Mouse (Mus musculus): Measurements from ENCODE around the gene Des. TPM values are rescaled to one million over a fixed set of nuclear protein-coding genes. Genes with fewer than 3 reads are reported as not detected.

Des gene
- polyA plus RNA-seq, 1 experiment from 2014 or later = 2.3 TPM

GRCm38 (mm10) chr1:75379196-75379595 is 19.1 kb downstream of the Des start:
- WGBS = 65% methylated on average over 2 of the region's 2 CpGs
- Histone ChIP-seq H3K4me1 (peaks cover 40% of the 10 kb centered on the region), H3K9ac (no peak overlapping the region), H3K4me3 (no peak overlapping the region), H3K9me3 (replicated peaks) (no peaks in the 10 kb centered on the region), H3K27ac (no peak overlapping the region), H3K27me3 (peaks cover 45% of the 10 kb centered on the region), H3K36me3 (no peaks in the 10 kb centered on the region), H3K4me2 (replicated peaks) (no peak overlapping the region)
- ATAC-seq (ENCODE audit: low FRiP score) = no peak

- no peak for ATAC-seq (ENCODE audit: low FRiP score)
- Histone ChIP-seq H3K27me3 (peaks cover 45% of the 10 kb centered on the region), H3K4me1 (peaks cover 42% of the 10 kb centered on the region), H3K4me3 (no peak overlapping the region), H3K36me3 (no peaks in the 10 kb centered on the region), H3K9ac (no peak overlapping the region), H3K27ac (no peak overlapping the region), H3K9me3 (replicated peaks) (no peaks in the 10 kb centered on the region), H3K4me2 (replicated peaks) (no peak overlapping the region)
- 56% methylated on average over 8 of the region's 8 CpGs for WGBS
These were observed 19.8 kb downstream of the Des start for GRCm38 (mm10) chr1:75379931-75380330.

GRCm38 (mm10) chr1:75380951-75381350 is 20.8 kb downstream of the Des start:
- WGBS = 42% methylated on average over 2 of the region's 2 CpGs
- Histone ChIP-seq H3K36me3 (no peaks in the 10 kb centered on the region), H3K4me3 (no peak overlapping the region), H3K4me1 (peaks cover 44% of the 10 kb centered on the region), H3K9me3 (replicated peaks) (no peaks in the 10 kb centered on the region), H3K27ac (no peak overlapping the region; the same call in 1 of the 2 replicates), H3K4me2 (replicated peaks) (peak overlapping the region; percentile 99; the same call in 1 of the 2 replicates), H3K27me3 (peaks cover 40% of the 10 kb centered on the region), H3K9ac (no peak overlapping the region)
- ATAC-seq (ENCODE audit: low FRiP score) = no peak

GRCm38 (mm10) chr1:75381482-75382355 is 21.6 kb downstream of the Des start:
- Histone ChIP-seq H3K4me1 (peaks cover 49% of the 10 kb centered on the region), H3K4me3 (peak overlapping the region; percentile 81), H3K9ac (peak overlapping the region; percentile 92), H3K9me3 (replicated peaks) (no peaks in the 10 kb centered on the region), H3K4me2 (replicated peaks) (peak overlapping the region; percentile 99), H3K36me3 (no peaks in the 10 kb centered on the region), H3K27ac (peak overlapping the region; percentile 86), H3K27me3 (peaks cover 42% of the 10 kb centered on the region)
- 2% methylated on average over 43 of the region's 60 CpGs for WGBS
- peak; percentile 43 for ATAC-seq (ENCODE audit: low FRiP score)

GRCm38 (mm10) chr1:75382356-75383071 is 22.4 kb downstream of the Des start:
- Histone ChIP-seq H3K27ac (peak overlapping the region; percentile 86), H3K4me2 (replicated peaks) (peak overlapping the region; percentile 99), H3K36me3 (no peaks in the 10 kb centered on the region), H3K4me3 (peak overlapping the region; percentile 81), H3K4me1 (peaks cover 57% of the 10 kb centered on the region), H3K27me3 (peaks cover 47% of the 10 kb centered on the region), H3K9me3 (replicated peaks) (no peaks in the 10 kb centered on the region), H3K9ac (peak overlapping the region; percentile 92)
- under 1% methylated on average over 28 of the region's 28 CpGs for WGBS
- peak; percentile 45 for ATAC-seq (ENCODE audit: low FRiP score)

- H3K36me3 ChIP-seq = no peaks in the 10 kb centered on the region
- WGBS = 85% methylated on average over 27 of the region's 27 CpGs
- H3K9me3 ChIP-seq (replicated peaks) = no peaks in the 10 kb centered on the region
- ATAC-seq (ENCODE audit: low FRiP score) = no peak
- no peak overlapping the region for H3K4me3 ChIP-seq
- no peak overlapping the region for H3K27ac ChIP-seq
- peaks cover 71% of the 10 kb centered on the region for H3K4me1 ChIP-seq
- H3K27me3 ChIP-seq = peaks cover 55% of the 10 kb centered on the region
- no peak overlapping the region for H3K9ac ChIP-seq
- H3K4me2 ChIP-seq (replicated peaks) = peak overlapping the region; percentile 30; the same call in 1 of the 2 replicates
These were observed 24.5 kb downstream of the Des start for GRCm38 (mm10) chr1:75384470-75385141.

GRCm38 (mm10) chr1:75385142-75385730 is 25.1 kb downstream of the Des start:
- 68% methylated on average over 20 of the region's 20 CpGs for WGBS
- Histone ChIP-seq H3K27ac (peak overlapping the region; percentile 35; the same call in 1 of the 2 replicates), H3K4me3 (no peak overlapping the region), H3K4me1 (peaks cover 71% of the 10 kb centered on the region), H3K36me3 (no peaks in the 10 kb centered on the region), H3K4me2 (replicated peaks) (peak overlapping the region; percentile 30), H3K9ac (peak overlapping the region; percentile 44), H3K9me3 (replicated peaks) (no peaks in the 10 kb centered on the region), H3K27me3 (peaks cover 60% of the 10 kb centered on the region)
- ATAC-seq (ENCODE audit: low FRiP score) = no peak

- Histone ChIP-seq H3K9ac (no peak overlapping the region), H3K27ac (peak overlapping the region; percentile 35), H3K4me2 (replicated peaks) (peak overlapping the region; percentile 30), H3K4me3 (no peak overlapping the region), H3K4me1 (peaks cover 69% of the 10 kb centered on the region), H3K27me3 (peaks cover 63% of the 10 kb centered on the region), H3K9me3 (replicated peaks) (no peaks in the 10 kb centered on the region), H3K36me3 (no peaks in the 10 kb centered on the region)
- 30% methylated on average over 4 of the region's 4 CpGs for WGBS
- no peak for ATAC-seq (ENCODE audit: low FRiP score)
These were observed 26.0 kb downstream of the Des start for GRCm38 (mm10) chr1:75386149-75386548.

GRCm38 (mm10) chr1:75387469-75387928 is 27.4 kb downstream of the Des start:
- Histone ChIP-seq H3K9ac (0 out of 2 replicates have a peak overlapping the region, but pooled peaks have one; percentile 51), H3K9me3 (replicated peaks) (no peaks in the 10 kb centered on the region), H3K4me3 (peak overlapping the region; percentile 28; the same call in 1 of the 2 replicates), H3K27me3 (peaks cover 63% of the 10 kb centered on the region), H3K27ac (no peak overlapping the region), H3K4me1 (peaks cover 58% of the 10 kb centered on the region), H3K36me3 (no peaks in the 10 kb centered on the region), H3K4me2 (replicated peaks) (peak overlapping the region; percentile 47)
- ATAC-seq (ENCODE audit: low FRiP score) = no peak
- 19% methylated on average over 6 of the region's 7 CpGs for WGBS

- ATAC-seq (ENCODE audit: low FRiP score) = no peak
- Histone ChIP-seq H3K4me3 (peak overlapping the region; percentile 28), H3K36me3 (no peaks in the 10 kb centered on the region), H3K27ac (no peak overlapping the region), H3K9ac (peak overlapping the region; percentile 51), H3K27me3 (peaks cover 63% of the 10 kb centered on the region), H3K4me1 (peaks cover 51% of the 10 kb centered on the region), H3K9me3 (replicated peaks) (no peaks in the 10 kb centered on the region), H3K4me2 (replicated peaks) (peak overlapping the region; percentile 47)
- 4% methylated on average over 94 of the region's 94 CpGs for WGBS
These were observed 28.1 kb downstream of the Des start for GRCm38 (mm10) chr1:75387929-75388897.

Data from hindbrain, embryonic 12.5 days (tissue).